Mouse (Mus musculus) forebrain, embryonic 14.5 days (tissue): Measurements from ENCODE around the gene Fam71a. TPM values are rescaled to one million over a fixed set of nuclear protein-coding genes. Genes with fewer than 3 reads are reported as not detected.

Experiments used
- ATAC-seq: fragments of 200-750 bp; cut with Nextera tagmentation; 2 replicates; pipeline ENCODE4 v1.8.0; 2017; ENCODE audit warnings: mild to moderate bottlenecking, moderate library complexity
- DNase-seq: peaks from one replicate; pipeline ENCODE4 v3.0.0-alpha.2; 2015; ENCODE audit warnings: low spot score
- H3K27ac ChIP-seq: fragments of 300-500 bp; sonication (generic); 2 replicates; pipeline ENCODE4 v1.5.1; 2014; ENCODE audit warnings: low read depth, mild to moderate bottlenecking, control low read depth, low read length, moderate library complexity
- H3K27me3 ChIP-seq: fragments of 300-500 bp; sonication (generic); replicated peaks from 2 replicates; pipeline ENCODE4 v1.6.1; 2014; ENCODE audit warnings: low read length, control low read depth, mixed read lengths; ENCODE audit not compliant: control insufficient read depth, insufficient read depth
- H3K36me3 ChIP-seq: fragments of 300-500 bp; sonication (generic); 2 replicates; pipeline ENCODE4 v1.6.1; 2014; ENCODE audit warnings: low read length, control low read depth; ENCODE audit not compliant: control insufficient read depth, insufficient read depth
- H3K4me1 ChIP-seq: fragments of 300-500 bp; sonication (generic); 2 replicates; pipeline ENCODE4 v1.6.1; 2014; ENCODE audit warnings: antibody characterized with exemption, low read length, control low read depth; ENCODE audit not compliant: control insufficient read depth, insufficient read depth
- H3K4me2 ChIP-seq: fragments of 300-500 bp; sonication (generic); 2 replicates; pipeline ENCODE4 v1.6.1; 2014; ENCODE audit warnings: mild to moderate bottlenecking, control low read depth, low read length
- H3K4me3 ChIP-seq: fragments of 300-500 bp; sonication (generic); 2 replicates; pipeline ENCODE4 v1.5.1; 2014; ENCODE audit warnings: low read depth, low read length, control low read depth
- H3K9ac ChIP-seq: fragments of 300-500 bp; sonication (generic); 2 replicates; pipeline ENCODE4 v1.6.1; 2014; ENCODE audit warnings: mild to moderate bottlenecking, low read length, control low read depth, moderate library complexity
- H3K9me3 ChIP-seq: fragments of 300-500 bp; sonication (generic); replicated peaks from 2 replicates; pipeline ENCODE4 v1.6.1; 2016; ENCODE audit warnings: low read length, control low read depth, mixed read lengths; ENCODE audit not compliant: control insufficient read depth
- WGBS: fragments of 180-500 bp; shearing (Covaris S2); extraction: QIAGEN DNeasy Blood & Tissue Kit; methylation state at CpG from one replicate; pipeline ENCODE4 v1.1.7; 2014; 5-methylcytosine and 5-hydroxymethylcytosine counted together
- polyA plus RNA-seq: library from polyadenylated mRNA; unstranded; fragments of >200 nt; fragmentation: Nextera tagmentation; extraction: Ambion mirVana; gene quantifications from 2 replicates; pipeline ENCODE4 v1.2.1, GENCODE M21; 2014

Fam71a gene
- polyA plus RNA-seq, 1 experiment from 2014 or later = not detected

DNA sequence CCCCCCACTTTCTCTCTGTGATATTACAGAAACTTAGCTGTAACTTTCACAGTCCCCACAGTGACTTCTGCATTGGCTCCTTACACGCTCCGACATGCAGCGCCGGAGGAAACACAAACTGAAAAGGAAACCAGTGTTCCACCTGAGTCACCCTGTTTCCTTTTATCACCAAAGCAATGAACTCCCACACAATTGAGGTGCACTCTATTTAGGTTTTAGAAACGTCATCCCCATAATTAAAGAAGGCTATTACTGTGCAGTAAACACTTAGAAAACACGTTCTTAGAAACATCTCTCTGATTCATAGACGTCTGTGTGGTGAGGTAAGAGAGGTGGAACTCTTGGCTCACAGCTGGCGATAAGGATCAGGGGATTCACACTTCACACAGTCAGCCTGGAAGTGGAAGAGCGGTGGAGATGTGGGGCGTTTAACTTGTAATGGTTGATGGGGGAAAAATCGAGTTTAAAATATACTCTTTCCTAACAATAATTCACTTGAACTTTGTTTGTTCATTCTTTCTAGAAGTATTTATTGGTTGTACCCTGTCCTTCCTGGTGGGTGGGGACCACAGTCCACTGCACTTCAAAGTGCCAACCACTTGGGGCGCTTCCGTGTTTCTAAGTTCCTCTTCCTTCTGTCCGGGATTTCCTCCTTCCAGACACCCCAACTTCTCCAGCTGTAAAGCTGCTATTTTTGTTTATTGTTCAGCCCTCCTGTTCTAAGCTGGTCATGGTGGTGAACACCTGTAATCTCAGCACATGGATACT is 29.2 kb upstream of the Fam71a start:
- H3K36me3 ChIP-seq = no peaks in the 10 kb centered on the region
- ATAC-seq (no peak), DNase-seq (no peak)
- 58% methylated on average over 14 of the region's 14 CpGs for WGBS
- no peak overlapping the region for H3K4me3 ChIP-seq
- no peaks in the 10 kb centered on the region for H3K9me3 ChIP-seq
- H3K9ac ChIP-seq = no peak overlapping the region
- no peak overlapping the region for H3K4me2 ChIP-seq
- H3K4me1 ChIP-seq = no peaks in the 10 kb centered on the region
- no peak overlapping the region for H3K27ac ChIP-seq
- H3K27me3 ChIP-seq = 0 out of 2 replicates have a peak, but pooled peaks cover 7% of the 10 kb centered on the region

GRCm38 (mm10) chr1:191192751-191193150 is 28.1 kb upstream of the Fam71a start:
- ATAC-seq (no peak), DNase-seq (no peak)
- Histone ChIP-seq H3K4me3 (no peak overlapping the region), H3K27me3 (0 out of 2 replicates have a peak, but pooled peaks cover 13% of the 10 kb centered on the region), H3K9ac (no peak overlapping the region), H3K27ac (no peak overlapping the region), H3K36me3 (no peaks in the 10 kb centered on the region), H3K9me3 (no peaks in the 10 kb centered on the region), H3K4me2 (no peak overlapping the region), H3K4me1 (no peaks in the 10 kb centered on the region)
- WGBS = 88% methylated on average over 6 of the region's 6 CpGs

DNA sequence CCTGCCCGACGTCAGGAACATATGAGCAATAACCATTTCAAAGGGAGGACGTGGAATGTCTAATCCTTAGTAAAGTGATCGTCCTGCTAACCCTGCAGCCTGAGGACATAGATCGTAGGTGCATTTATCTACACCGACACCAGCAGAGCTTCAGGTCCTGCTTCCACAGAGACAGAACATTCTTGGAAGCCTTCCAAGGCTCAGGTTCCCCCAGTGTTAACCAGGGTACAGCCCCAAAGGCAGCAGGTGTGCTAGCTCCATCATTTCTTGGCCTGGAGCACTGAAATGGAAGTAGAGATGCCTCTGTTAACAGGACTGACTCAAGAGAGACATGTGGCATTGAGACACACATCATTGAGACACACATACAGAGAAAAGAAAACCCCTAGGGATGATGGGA is 27.6 kb upstream of the Fam71a start:
- no peaks in the 10 kb centered on the region for H3K4me1 ChIP-seq
- no peak overlapping the region for H3K4me3 ChIP-seq
- H3K9me3 ChIP-seq = no peaks in the 10 kb centered on the region
- no peak overlapping the region for H3K4me2 ChIP-seq
- no peaks in the 10 kb centered on the region for H3K36me3 ChIP-seq
- ATAC-seq = no peak
- no peak for DNase-seq
- no peak overlapping the region for H3K9ac ChIP-seq
- WGBS = 68% methylated on average over 6 of the region's 6 CpGs
- peaks cover 17% of the 10 kb centered on the region for H3K27me3 ChIP-seq
- no peak overlapping the region for H3K27ac ChIP-seq

- H3K27me3 ChIP-seq = peaks cover 36% of the 10 kb centered on the region
- no peak overlapping the region for H3K4me3 ChIP-seq
- ATAC-seq = no peak
- 48% methylated on average over 6 of the region's 6 CpGs for WGBS
- peaks cover 9% of the 10 kb centered on the region; the same call in 1 of the 2 replicates for H3K4me1 ChIP-seq
- DNase-seq = no peak
- no peak overlapping the region for H3K4me2 ChIP-seq
- no peaks in the 10 kb centered on the region for H3K36me3 ChIP-seq
- no peak overlapping the region for H3K9ac ChIP-seq
- no peak overlapping the region for H3K27ac ChIP-seq
- no peaks in the 10 kb centered on the region for H3K9me3 ChIP-seq
These were observed 25.2 kb upstream of the Fam71a start for GRCm38 (mm10) chr1:191189671-191190372.

GRCm38 (mm10) chr1:191186386-191186770 is 21.8 kb upstream of the Fam71a start:
- peaks cover 67% of the 10 kb centered on the region for H3K27me3 ChIP-seq
- H3K4me3 ChIP-seq = no peak overlapping the region
- H3K9me3 ChIP-seq = no peaks in the 10 kb centered on the region
- H3K9ac ChIP-seq = no peak overlapping the region
- no peak overlapping the region for H3K27ac ChIP-seq
- no peak overlapping the region for H3K4me2 ChIP-seq
- DNase-seq = peak; percentile 20
- peaks cover 23% of the 10 kb centered on the region for H3K4me1 ChIP-seq
- no peaks in the 10 kb centered on the region for H3K36me3 ChIP-seq
- 2% methylated on average over 7 of the region's 7 CpGs for WGBS
- no peak for ATAC-seq

DNA sequence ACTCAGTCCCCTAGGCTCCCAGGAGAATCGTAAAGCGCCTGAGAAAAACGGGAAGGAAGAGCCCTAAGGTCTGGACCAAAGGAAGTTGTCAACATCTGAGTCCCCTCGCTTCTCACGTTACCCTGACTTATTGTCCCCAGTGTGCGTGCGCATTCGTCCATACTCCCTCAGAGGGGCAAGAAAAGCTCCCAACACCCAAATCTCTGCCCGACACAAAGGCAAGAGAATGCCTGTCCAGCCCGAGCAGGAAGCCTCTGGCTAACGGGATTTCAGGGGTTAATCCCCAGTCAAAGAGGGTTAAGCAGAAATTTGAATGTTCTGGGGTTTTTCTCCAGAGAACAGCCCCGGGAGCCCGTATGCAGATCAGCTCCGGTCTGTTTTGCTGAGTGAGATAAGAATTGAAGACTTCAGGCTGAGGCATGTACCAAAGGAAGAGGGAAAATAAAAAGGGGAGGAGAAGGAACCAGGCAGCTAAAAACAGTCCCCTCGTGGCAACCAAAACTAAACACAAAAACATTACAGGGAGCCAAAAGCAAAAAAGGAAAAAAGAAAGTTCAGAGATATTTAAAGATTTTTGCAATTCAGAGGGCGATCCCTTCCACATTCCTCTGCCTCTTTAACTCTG is 21.3 kb upstream of the Fam71a start:
- peaks cover 23% of the 10 kb centered on the region for H3K4me1 ChIP-seq
- H3K27ac ChIP-seq = no peak overlapping the region
- H3K36me3 ChIP-seq = no peaks in the 10 kb centered on the region
- peak overlapping the region; percentile 94 for H3K4me2 ChIP-seq
- no peaks in the 10 kb centered on the region for H3K9me3 ChIP-seq
- H3K9ac ChIP-seq = no peak overlapping the region
- H3K27me3 ChIP-seq = peaks cover 70% of the 10 kb centered on the region
- peak overlapping the region; percentile 42 for H3K4me3 ChIP-seq
- DNase-seq (peak; percentile 17), ATAC-seq (no peak)
- WGBS = under 1% methylated on average over 16 of the region's 16 CpGs

- H3K4me2 ChIP-seq = peak overlapping the region; percentile 94
- peaks cover 78% of the 10 kb centered on the region for H3K27me3 ChIP-seq
- DNase-seq (peak; percentile 38), ATAC-seq (no peak)
- H3K4me1 ChIP-seq = peaks cover 23% of the 10 kb centered on the region
- under 1% methylated on average over 22 of the region's 22 CpGs for WGBS
- no peak overlapping the region for H3K9ac ChIP-seq
- peak overlapping the region; percentile 42 for H3K4me3 ChIP-seq
- H3K27ac ChIP-seq = no peak overlapping the region
- H3K36me3 ChIP-seq = no peaks in the 10 kb centered on the region
- no peaks in the 10 kb centered on the region for H3K9me3 ChIP-seq
These were observed 20.2 kb upstream of the Fam71a start for GRCm38 (mm10) chr1:191184841-191185251.

GRCm38 (mm10) chr1:191184066-191184815 is 19.6 kb upstream of the Fam71a start:
- peak overlapping the region; percentile 42 for H3K4me3 ChIP-seq
- 2% methylated on average over 42 of the region's 42 CpGs for WGBS
- no peaks in the 10 kb centered on the region for H3K9me3 ChIP-seq
- H3K4me1 ChIP-seq = peaks cover 23% of the 10 kb centered on the region
- no peak for ATAC-seq
- H3K4me2 ChIP-seq = peak overlapping the region; percentile 94
- no peak overlapping the region for H3K27ac ChIP-seq
- H3K27me3 ChIP-seq = peaks cover 76% of the 10 kb centered on the region
- no peaks in the 10 kb centered on the region for H3K36me3 ChIP-seq
- peak overlapping the region; percentile 40; the same call in 1 of the 2 replicates for H3K9ac ChIP-seq
- peak; percentile 59 for DNase-seq
